Mouse (Mus musculus) heart, postnatal 0 days (tissue): Measurements from ENCODE around the gene Gmeb2. TPM values are rescaled to one million over a fixed set of nuclear protein-coding genes. Genes with fewer than 3 reads are reported as not detected.
A peak's percentile ranks its signal among the peaks of the same experiment; 100 is the strongest.

ENCODE experiments used
- ATAC-seq: fragments of 200-750 bp; cut with Nextera tagmentation; 2 replicates; pipeline ENCODE4 v1.8.0; 2017; ENCODE audit warnings: low read depth, moderate number of reproducible peaks, moderate library complexity; ENCODE audit not compliant: insufficient read depth
- DNase-seq: peaks from one replicate; pipeline ENCODE4 v3.0.0-alpha.2; 2016; ENCODE audit warnings: low spot score
- H3K27ac ChIP-seq: fragments of 300-500 bp; sonication (generic); 2 replicates; pipeline ENCODE4 v1.5.1; 2014; ENCODE audit warnings: low read depth, mild to moderate bottlenecking
- H3K27me3 ChIP-seq: fragments of 300-500 bp; sonication (generic); 2 replicates; pipeline ENCODE4 v1.6.1; 2014; ENCODE audit warnings: low read length, mixed read lengths; ENCODE audit not compliant: control insufficient read depth, insufficient read depth
- H3K36me3 ChIP-seq: fragments of 300-500 bp; sonication (generic); replicated peaks from 2 replicates; pipeline ENCODE4 v1.6.1; 2014; ENCODE audit warnings: low read length, mixed read lengths; ENCODE audit not compliant: control insufficient read depth, insufficient read depth
- H3K4me1 ChIP-seq: fragments of 300-500 bp; sonication (generic); 2 replicates; pipeline ENCODE4 v1.6.1; 2014; ENCODE audit warnings: antibody characterized with exemption; ENCODE audit not compliant: control insufficient read depth, insufficient read depth
- H3K4me2 ChIP-seq: fragments of 300-500 bp; sonication (generic); 2 replicates; pipeline ENCODE4 v1.6.1; 2014; ENCODE audit warnings: low read depth, mild to moderate bottlenecking, low read length, moderate library complexity
- H3K4me3 ChIP-seq: fragments of 300-500 bp; sonication (generic); 2 replicates; pipeline ENCODE4 v1.5.1; 2014; ENCODE audit warnings: low read depth, low read length
- H3K9ac ChIP-seq: fragments of 300-500 bp; sonication (generic); replicated peaks from 2 replicates; pipeline ENCODE4 v1.6.1; 2014; ENCODE audit warnings: low read depth, low read length, mixed read lengths
- H3K9me3 ChIP-seq: fragments of 300-500 bp; sonication (generic); replicated peaks from 2 replicates; pipeline ENCODE4 v1.6.1; 2016; ENCODE audit warnings: low read length; ENCODE audit not compliant: control insufficient read depth
- CTCF ChIP-seq: IDR thresholded peaks from 2 replicates; pipeline ENCODE4 v1.5.1; 2016; ENCODE audit warnings: antibody characterized with exemption, control low read depth, low read depth
- EP300 ChIP-seq: IDR thresholded peaks from 2 replicates; pipeline ENCODE4 v1.6.1; 2016; ENCODE audit warnings: antibody characterized with exemption, low read depth
- WGBS: fragments of 180-500 bp; shearing (Covaris S2); extraction: QIAGEN DNeasy Blood & Tissue Kit; methylation state at CpG from one replicate; pipeline ENCODE4 v1.1.7; 2014; 5-methylcytosine and 5-hydroxymethylcytosine counted together
- polyA plus RNA-seq: library from polyadenylated mRNA; unstranded; fragments of >200 nt; fragmentation: Nextera tagmentation; extraction: Ambion mirVana; gene quantifications from 2 replicates; pipeline ENCODE4 v1.2.1, GENCODE M21; 2015
- total RNA-seq: library from RNA; depleted of rRNA; stranded (reverse); fragments of >200 nt; gene quantifications from 2 replicates; pipeline ENCODE4 v1.2.3, GENCODE M21; 2014; ENCODE audit warnings: low replicate concordance

Gmeb2 gene
- total and polyA plus RNA-seq, 2 experiments from 2014 or later = 4.6 to 13.5 TPM

DNA sequence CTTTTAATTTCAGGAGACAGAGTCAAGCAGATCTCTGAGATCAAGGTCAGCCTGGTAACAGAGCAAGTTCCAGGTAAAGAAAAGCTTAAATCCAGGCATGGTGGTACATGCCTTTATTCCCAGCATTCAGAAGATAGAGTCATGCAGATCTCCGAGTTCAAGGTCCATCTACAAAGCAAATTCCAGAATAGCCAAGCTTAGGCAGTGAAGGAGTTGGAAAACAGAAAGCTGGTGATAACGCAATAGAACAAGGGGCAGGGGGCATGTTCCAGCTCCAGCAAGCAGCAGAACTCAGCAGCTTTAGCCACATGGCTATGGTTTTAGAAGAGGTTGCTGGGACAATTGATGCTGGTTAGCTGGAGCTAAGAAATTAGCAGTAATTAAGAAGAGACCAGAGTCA lies 62.8 kb downstream of the Gmeb2 start:
- no peaks in the 10 kb centered on the region for H3K9me3 ChIP-seq
- 0 out of 2 replicates have a peak, but pooled peaks cover 4% of the 10 kb centered on the region for H3K27me3 ChIP-seq
- H3K4me3 ChIP-seq = no peak overlapping the region
- peaks cover 24% of the 10 kb centered on the region; the same call in 1 of the 2 replicates for H3K36me3 ChIP-seq
- 0 out of 2 replicates have a peak, but pooled peaks cover 3% of the 10 kb centered on the region for H3K4me1 ChIP-seq
- no peak overlapping the region for H3K9ac ChIP-seq
- ATAC-seq (no peak), DNase-seq (no peak)
- no peak for TF ChIP-seq CTCF
- TF ChIP-seq EP300 = no peak
- H3K27ac ChIP-seq = no peak overlapping the region
- 65% methylated on average over 2 of the region's 2 CpGs for WGBS
- H3K4me2 ChIP-seq = no peak overlapping the region

DNA sequence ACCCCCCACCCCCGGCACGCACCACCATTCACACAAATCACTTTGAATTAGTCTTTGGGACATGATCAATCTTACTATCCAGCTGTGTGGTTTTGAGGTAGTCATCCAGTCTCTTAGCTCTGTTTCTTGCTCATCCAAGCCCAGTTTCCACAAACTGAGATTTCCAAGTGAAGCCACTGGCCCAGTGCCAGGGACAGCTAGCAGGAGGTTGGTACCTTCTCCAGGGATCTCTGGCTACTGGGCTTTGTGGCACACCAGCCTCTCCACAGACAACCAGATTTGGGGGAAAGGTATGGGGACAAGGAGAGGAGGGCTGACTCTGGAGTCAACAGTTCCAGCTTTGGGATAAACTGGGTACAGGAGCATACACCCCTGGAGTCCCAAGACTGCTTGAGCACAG lies 67.5 kb downstream of the Gmeb2 start:
- Histone ChIP-seq H3K36me3 (no peaks in the 10 kb centered on the region), H3K4me2 (peak overlapping the region; percentile 54), H3K9ac (no peak overlapping the region), H3K9me3 (no peaks in the 10 kb centered on the region), H3K4me1 (0 out of 2 replicates have a peak, but pooled peaks cover 4% of the 10 kb centered on the region), H3K4me3 (peak overlapping the region; percentile 16), H3K27me3 (0 out of 2 replicates have a peak, but pooled peaks cover 4% of the 10 kb centered on the region), H3K27ac (no peak overlapping the region)
- 64% methylated on average over 2 of the region's 2 CpGs for WGBS
- DNase-seq = no peak
- no peak for ATAC-seq
- TF ChIP-seq CTCF (no peak), EP300 (no peak)

DNA sequence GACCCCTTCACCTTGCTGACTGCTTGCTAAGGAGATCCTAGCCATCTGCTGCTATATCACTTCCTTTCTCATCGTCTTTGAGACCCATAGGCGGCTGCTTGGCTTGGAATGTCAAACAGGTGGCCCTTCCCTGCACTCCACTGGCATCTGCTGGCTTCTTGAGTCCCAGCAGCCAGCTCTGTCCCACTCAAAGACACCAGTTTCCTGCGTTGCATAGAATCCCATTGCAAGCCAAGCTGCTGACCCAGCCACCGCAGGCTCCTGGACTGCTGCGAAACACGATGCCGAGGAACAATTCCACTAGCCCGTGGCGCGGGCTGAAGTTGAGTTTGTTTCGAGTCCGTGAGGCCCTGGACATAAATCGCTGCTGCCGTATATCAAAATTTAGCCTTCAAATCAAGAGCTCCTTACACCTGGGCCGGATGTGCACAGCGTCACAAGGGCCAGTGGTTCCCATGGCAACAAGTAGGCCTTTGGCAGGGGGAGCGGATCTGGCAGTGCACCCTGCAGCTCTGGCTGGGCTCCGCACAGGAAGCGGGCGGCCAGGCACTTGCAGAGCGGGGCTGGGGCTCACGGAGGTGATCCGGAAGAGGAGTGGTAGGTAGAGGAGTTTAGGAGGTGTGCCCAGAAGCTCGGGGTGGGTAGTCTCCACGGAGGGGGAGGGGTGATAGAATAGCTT lies 68.2 kb downstream of the Gmeb2 start, which contains the start of gene Fndc11:
Gene Fndc11, plus strand, starts transcription at position 476 of the 679 bp plus-strand sequence.
- Histone ChIP-seq H3K4me2 (peak within 1 kb of the TSS; percentile 54), H3K9ac (no peak within 1 kb of the TSS), H3K4me3 (peak within 1 kb of the TSS; percentile 16), H3K9me3 (no peaks in the 10 kb centered on the region), H3K36me3 (no peaks in the 10 kb centered on the region), H3K4me1 (0 out of 2 replicates have a peak, but pooled peaks cover 4% of the 10 kb centered on the region), H3K27me3 (0 out of 2 replicates have a peak, but pooled peaks cover 4% of the 10 kb centered on the region), H3K27ac (0 out of 2 replicates have a peak within 1 kb of the TSS, but pooled peaks have one; percentile 5)
- DNase-seq = peak; percentile 57
- no peak for TF ChIP-seq EP300
- TF ChIP-seq CTCF = peak; percentile 16; the same call in 1 of the 2 replicates
- WGBS = 3% methylated on average over 25 of the region's 25 CpGs
- peak; percentile 82 for ATAC-seq

DNA sequence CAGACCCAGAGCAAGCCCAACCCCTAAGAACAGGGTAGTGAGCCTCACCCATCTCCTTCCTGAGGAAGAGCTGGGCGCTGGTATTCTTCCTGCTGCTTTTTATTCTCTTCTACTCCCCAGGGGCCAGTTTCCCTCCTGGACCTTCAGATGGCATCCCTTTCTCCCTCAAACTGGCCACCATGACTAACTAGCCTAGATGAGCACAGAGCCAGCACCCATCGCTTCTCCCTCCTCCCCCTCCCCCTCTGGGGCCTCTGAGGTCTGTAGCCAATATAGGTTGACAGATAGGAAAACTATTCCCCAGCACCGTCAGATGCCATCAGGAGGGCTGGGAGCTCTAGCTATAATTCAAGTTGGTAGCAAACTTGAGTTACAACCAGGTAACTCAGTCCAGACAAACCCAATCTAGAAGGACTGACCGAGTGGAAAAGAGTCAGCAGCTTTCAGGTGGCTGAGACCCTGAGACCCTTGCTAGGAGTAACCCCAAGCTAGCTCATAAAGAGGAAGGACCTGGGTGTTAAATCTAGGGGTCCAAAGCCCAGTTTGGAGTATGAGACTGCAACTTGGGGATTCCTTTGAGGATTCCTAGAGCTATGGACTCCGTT lies 68.9 kb downstream of the Gmeb2 start:
- Histone ChIP-seq H3K27ac (0 out of 2 replicates have a peak overlapping the region, but pooled peaks have one; percentile 5), H3K4me1 (0 out of 2 replicates have a peak, but pooled peaks cover 4% of the 10 kb centered on the region), H3K9me3 (no peaks in the 10 kb centered on the region), H3K27me3 (peaks cover 10% of the 10 kb centered on the region), H3K36me3 (no peaks in the 10 kb centered on the region), H3K4me3 (no peak overlapping the region), H3K4me2 (no peak overlapping the region), H3K9ac (no peak overlapping the region)
- TF ChIP-seq CTCF (no peak), EP300 (no peak)
- ATAC-seq (no peak), DNase-seq (no peak)
- 48% methylated on average over 5 of the region's 5 CpGs for WGBS

- no peak overlapping the region for H3K4me2 ChIP-seq
- 0 out of 2 replicates have a peak, but pooled peaks cover 4% of the 10 kb centered on the region for H3K4me1 ChIP-seq
- no peak for TF ChIP-seq CTCF
- TF ChIP-seq EP300 = no peak
- H3K27ac ChIP-seq = no peak overlapping the region
- 86% methylated on average over 6 of the region's 6 CpGs for WGBS
- ATAC-seq (no peak), DNase-seq (no peak)
- H3K27me3 ChIP-seq = peaks cover 35% of the 10 kb centered on the region
- H3K36me3 ChIP-seq = no peaks in the 10 kb centered on the region
- H3K4me3 ChIP-seq = no peak overlapping the region
- no peak overlapping the region for H3K9ac ChIP-seq
- no peaks in the 10 kb centered on the region for H3K9me3 ChIP-seq
These were observed 71.8 kb downstream of the Gmeb2 start for GRCm38 (mm10) chr2:181216037-181216436.
